Mouse (Mus musculus) spleen, postnatal 14 days (tissue): Measurements from ENCODE around the gene Fcer2a.
A peak's percentile ranks its signal among the peaks of the same experiment; 100 is the strongest.

ENCODE experiments used
- DNase-seq, 2 experiments: peaks; one replicate each; pipeline ENCODE4 v3.0.0; 2021 to 2022; ENCODE audit warnings: low spot score in 2 of 2

Fcer2a gene

DNA sequence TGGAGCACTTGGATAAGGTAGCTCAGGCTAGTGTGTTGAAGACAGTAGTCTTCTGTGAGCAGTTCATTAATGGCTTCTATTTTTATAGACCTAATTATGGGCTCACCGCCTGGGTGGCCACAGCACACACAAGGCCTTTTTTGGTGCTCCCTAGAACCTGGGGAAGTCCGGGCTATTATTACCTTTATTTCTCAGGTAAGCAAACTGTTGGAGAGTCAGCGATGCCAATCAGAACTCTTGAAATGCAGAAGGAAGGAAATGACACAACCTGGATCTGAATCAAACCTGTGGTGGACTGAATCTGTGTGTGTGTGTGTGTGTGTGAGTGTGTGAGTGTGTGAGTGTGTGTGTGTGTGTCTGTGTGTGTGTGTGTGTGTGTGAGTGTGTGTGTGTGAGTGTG, at the start of gene Fcer2a:
Gene Fcer2a, minus strand, starts transcription at position 55 of the 400 bp plus-strand sequence.
- no peak for DNase-seq

GRCm38 (mm10) chr8:3736947-3737346, 43.0 kb upstream of the Fcer2a start:
- no peak for DNase-seq

GRCm38 (mm10) chr8:3735599-3735998, 41.6 kb upstream of the Fcer2a start:
- no peak for DNase-seq

GRCm38 (mm10) chr8:3734084-3734483, 40.1 kb upstream of the Fcer2a start:
- DNase-seq, result no peak

- DNase-seq, result no peak
These were observed 27.1 kb upstream of the Fcer2a start for GRCm38 (mm10) chr8:3721041-3721440.

DNA sequence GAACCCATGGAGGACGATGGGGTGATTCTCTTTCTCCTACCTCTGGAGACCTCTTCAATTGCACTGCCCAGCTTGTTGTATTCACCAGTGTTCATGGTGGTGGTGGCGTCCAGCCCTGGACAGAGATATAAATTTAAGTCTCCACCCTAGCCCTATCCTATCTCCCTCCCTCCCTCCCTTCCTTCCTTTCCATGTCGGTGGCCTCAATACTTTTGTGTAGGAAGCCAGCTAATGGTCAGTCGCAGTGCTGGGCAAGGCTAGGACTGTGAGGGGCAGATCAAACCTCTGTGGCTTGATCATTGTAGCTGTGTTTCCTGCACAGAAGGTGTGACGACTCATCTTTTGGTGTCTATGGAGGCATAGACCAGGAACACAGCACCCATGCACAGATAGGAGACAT, 26.6 kb upstream of the Fcer2a start, which contains the start of gene Clec4g:
Gene Clec4g, minus strand, starts transcription at position 101 of the 400 bp plus-strand sequence.
- no peak for DNase-seq

GRCm38 (mm10) chr8:3718559-3718958, 24.6 kb upstream of the Fcer2a start:
- peak; percentile 52 to 75 for DNase-seq

GRCm38 (mm10) chr8:3717321-3717954, 23.5 kb upstream of the Fcer2a start:
- no peak for DNase-seq

DNA sequence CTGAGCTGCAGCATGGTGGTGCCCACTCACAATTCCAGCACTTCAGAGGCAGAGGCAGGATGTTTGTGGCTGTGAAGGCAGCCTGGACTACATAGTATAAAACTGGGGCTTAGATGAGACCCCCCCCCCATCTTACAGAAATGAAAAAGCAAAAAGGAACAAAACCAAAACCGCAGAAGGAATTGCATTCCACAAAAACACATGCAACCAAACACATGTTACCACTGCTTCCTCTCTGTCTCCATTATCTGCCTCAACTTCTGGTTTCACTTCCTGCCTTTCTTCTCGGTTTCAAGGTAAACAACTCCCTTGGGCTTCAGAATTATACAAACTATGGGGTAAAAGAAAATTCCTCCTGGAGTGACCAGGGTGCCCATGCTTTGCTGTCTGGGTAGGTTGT, 17.7 kb upstream of the Fcer2a start:
- no peak for DNase-seq

DNA sequence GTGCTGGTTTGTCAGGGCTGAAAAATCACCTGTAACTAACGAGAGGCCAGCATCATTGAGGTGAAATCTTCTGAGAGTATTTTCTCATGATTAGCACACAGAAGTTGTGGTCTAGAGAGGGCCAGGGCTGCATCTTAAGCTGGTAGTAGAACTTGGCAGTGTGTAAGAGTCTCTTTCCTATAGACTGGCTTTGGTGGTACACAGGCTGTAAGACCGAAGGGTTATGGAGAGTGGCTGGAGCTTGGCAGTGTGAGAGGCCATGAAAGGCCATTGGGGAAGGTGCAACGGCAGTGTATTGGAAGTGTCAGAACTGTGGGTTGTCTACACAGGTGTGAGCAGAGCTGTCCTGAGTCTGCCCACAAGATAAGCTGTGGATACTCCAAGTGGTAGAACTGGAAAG, 16.3 kb upstream of the Fcer2a start:
- no peak for DNase-seq

GRCm38 (mm10) chr8:3707611-3708010, 13.6 kb upstream of the Fcer2a start:
- DNase-seq, result no peak

DNA sequence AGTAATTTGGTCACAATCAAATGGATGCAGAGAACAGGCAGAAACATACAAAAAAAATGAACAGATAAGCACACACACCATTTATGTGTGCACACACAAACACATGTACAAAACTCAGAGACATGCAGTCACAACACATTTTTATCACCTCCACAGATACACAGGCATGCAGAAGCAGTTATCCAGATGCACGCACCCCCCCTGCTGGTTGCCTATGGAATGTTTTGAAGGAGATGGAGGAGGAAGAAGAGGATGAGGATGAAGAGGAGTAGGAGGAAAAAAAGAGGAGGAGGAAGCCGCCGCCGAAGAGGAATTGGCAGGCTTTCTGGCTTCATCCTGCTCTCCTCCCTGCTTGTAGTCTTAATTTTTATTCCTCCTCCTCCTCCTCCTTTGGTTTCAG, 11.7 kb upstream of the Fcer2a start:
- no peak for DNase-seq

DNA sequence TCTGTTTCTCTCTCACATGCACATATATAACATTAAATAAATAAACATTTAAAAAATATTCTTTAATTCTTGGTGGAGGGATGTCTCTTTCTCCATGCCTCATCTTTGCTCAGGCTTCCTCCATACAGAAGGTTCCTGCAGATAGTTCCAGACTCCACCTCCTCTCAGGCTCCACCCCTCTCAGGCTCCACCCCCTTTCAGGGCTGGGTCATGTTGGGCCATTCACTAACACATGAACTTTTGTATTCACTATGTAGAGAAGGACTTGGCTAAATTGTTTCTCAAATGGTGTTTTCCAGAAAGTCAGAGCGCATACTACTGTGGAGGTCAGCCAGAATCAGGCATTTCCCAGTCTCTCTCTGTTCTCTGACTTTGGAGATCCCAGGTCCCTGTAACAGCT, 7.5 kb upstream of the Fcer2a start:
- DNase-seq, result no peak

DNA sequence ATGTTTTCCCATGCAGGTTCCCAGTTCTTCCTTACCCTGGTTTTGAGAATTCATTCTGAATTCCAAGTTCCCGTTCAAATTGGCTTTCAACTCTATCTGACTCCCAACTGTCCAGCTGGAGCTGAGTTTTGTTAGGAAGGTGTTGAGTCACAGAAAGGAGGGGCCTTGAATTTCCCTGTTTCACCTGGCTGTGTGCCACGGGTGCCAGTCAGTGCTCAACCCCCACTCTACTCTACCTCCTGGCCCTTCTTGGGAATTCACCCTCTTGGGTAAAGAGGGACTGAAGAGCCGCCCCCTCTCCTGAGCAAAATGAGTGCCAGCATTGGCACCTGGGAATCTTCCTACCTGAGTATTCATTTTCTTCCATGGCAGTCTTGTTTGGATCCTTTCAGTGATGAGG, 3.2 kb downstream of the Fcer2a start:
- no peak for DNase-seq

DNA sequence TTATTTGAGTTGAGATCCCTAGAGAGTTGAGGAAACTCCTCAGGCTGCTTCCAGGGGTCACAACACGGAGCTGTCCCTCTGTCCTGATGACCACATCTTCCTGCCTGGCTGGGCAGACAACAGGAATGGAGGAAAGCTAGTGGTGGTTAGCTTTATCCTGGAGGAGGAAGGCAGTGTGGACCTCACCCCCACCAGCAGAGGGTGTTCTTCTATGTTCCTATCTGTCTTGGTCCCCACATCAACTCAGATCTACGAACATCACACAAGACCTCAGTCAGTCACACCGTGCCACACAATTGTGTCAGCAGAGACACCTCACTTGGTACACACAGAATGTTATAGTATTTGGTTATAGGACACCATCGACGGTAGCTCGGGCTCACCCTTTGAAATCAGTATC, 6.4 kb downstream of the Fcer2a start:
- no peak for DNase-seq

DNA sequence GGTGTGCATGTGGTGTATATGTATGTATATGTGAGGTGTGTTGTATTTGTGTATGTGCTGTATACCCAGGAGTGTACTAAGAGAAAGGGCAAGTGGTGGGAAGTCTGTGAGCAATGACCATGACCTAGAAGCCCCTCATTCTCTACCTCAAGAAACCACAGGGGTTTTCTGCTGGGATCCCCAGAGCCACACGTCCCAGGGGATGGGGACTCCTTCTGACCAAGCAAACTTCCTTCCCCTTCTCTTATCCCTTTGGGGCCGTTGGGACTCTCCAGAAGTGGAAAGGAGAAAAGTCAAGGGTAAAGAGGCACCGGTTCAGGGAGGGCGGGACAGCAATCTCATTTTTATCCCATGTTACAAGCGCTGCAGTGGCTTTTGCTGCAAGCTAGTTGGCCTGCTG, 8.6 kb downstream of the Fcer2a start:
- no peak for DNase-seq

DNA sequence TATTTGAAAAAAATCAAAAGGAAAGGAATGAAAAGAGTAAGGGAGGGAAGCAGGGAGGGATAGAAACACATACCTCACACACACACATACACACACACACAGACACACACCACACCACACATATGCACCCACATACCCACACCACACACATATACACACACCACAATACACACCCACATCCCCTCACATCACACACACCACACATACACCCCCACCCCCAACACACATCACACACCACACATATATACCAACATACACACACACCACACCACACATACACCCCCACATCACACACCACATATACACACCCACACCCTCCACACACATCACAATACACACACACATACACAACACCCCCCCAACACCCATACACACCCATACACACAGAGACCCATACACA, 9.4 kb downstream of the Fcer2a start:
- no peak for DNase-seq

- no peak for DNase-seq
These were observed 10.4 kb downstream of the Fcer2a start for GRCm38 (mm10) chr8:3683408-3684176.

DNA sequence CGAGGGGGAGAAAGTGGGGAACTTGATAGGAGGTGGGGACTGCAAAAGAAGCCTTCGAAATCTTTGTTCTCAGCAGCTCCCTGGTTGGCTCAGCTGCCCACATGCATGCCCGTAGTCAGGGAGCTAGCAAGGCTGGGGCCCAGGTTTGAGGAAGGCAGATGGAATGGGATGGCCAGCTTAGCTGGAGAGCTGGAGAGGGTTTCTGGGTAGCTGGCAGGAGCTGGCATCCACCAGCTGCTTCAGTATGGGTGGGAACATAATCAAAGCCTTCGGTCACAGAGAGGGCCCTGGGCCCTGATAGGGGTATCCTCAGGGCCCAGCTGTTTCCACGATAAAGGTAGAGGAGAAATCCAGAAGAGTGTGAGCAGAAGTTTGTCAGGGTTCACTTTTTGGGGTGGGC, 11.5 kb downstream of the Fcer2a start:
- no peak for DNase-seq

DNA sequence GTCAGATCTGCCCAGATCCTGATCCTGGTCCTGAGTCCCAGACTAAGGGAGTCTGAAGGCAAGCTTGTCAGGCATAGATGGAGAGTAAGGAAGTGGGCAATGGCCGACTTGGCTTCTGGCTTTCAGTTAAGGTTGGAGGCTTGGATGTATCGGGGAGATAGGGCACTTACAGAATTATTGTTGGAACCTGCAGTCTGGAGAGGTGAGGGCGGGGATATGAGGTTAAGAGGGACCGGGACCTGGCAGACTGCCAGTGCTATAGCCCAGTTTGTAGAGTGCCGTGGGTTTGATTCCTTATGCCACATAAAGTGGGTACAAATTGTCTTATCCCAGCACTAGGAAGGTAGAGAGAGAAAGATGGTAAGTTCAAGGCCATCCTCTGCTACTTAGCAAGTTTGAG, 14.3 kb downstream of the Fcer2a start:
- DNase-seq, result no peak

DNA sequence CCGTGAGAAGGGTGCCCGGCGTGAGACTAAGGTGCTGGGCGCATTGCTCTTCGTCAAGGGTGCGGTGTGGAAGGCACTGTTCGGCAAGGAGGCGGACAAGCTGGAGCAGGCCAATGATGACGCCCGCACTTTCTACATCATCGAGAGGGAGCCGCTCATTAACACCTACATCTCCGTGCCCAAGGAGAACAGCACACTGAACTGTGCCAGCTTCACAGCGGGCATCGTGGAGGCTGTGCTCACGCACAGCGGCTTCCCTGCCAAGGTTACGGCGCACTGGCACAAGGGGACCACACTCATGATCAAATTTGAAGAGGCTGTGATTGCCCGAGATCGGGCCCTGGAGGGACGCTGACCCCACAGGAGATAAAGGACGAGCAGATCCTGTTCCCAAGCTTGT, 14.7 kb downstream of the Fcer2a start:
- DNase-seq, result no peak

- no peak for DNase-seq
These were observed 15.1 kb downstream of the Fcer2a start for GRCm38 (mm10) chr8:3678831-3679230.

- DNase-seq, result no peak
These were observed 16.9 kb downstream of the Fcer2a start for GRCm38 (mm10) chr8:3676993-3677579.
